ENCODE assay signal across 9 mouse cellular contexts in genomic region chr19:10019214-10019760, GRCm38 (mm10). TPM values are rescaled to one million over a fixed set of nuclear protein-coding genes. Genes with fewer than 3 reads are reported as not detected.
A peak's percentile ranks its signal among the peaks of the same experiment; 100 is the strongest.
DNase-seq lines count a peak whose midpoint lies in the region; ATAC-seq and TF ChIP-seq lines count a peak whose summit lies in the region.
"Had no signal": no experiment of that assay in that cellular context is flagged by ENCODE, and none has a peak within 500 bp of the region (broad histone marks: within the 10 kb centered on the region; RNA-seq: fewer than 3 reads in every experiment).

No protein-coding gene starts in this region.

- TF ChIP-seq CTCF in lung, adult 2 months (IDR thresholded peaks at IDR 0.05; ENCODE audit: insufficient read depth, low read length): no peak

- no peak for DNase-seq in lung, adult 2 months
- no peak for DNase-seq in lung, postnatal 25 days (ENCODE audit: low spot score)
- no peak for DNase-seq in cerebellum, postnatal 25 days
- DNase-seq in urinary bladder, adult 2 months (ENCODE audit: low spot score): no peak
- DNase-seq in adipocyte (ENCODE audit: low spot score): no peak

- TF ChIP-seq POLR2A in lung, adult 2 months (IDR thresholded peaks at IDR 0.05; ENCODE audit: borderline replicate concordance, extremely low read depth, low read depth, low read length): no peak

- H3K4me1 ChIP-seq in lung, adult 2 months (ENCODE audit: control insufficient read depth, insufficient read depth, low read length): peaks cover 6% of the 10 kb centered on the region
- peaks cover 21% of the 10 kb centered on the region for H3K4me1 ChIP-seq in forebrain, embryonic 12.5 days
- H3K4me1 ChIP-seq in limb, embryonic 12.5 days (replicated peaks): peaks cover 61% of the 10 kb centered on the region
- H3K4me1 ChIP-seq in neural tube, embryonic 15.5 days: peaks cover 31% of the 10 kb centered on the region

- H3K9ac ChIP-seq in forebrain, embryonic 12.5 days: no peak overlapping the region
- H3K9ac ChIP-seq in limb, embryonic 12.5 days (replicated peaks): peak overlapping the region; percentile 72
- H3K9ac ChIP-seq in neural tube, embryonic 15.5 days (replicated peaks): 0 out of 2 replicates have a peak overlapping the region, but pooled peaks have one; percentile 32

- H3K4me2 ChIP-seq in forebrain, embryonic 12.5 days: peak overlapping the region; percentile 91
- peak overlapping the region; percentile 92 for H3K4me2 ChIP-seq in limb, embryonic 12.5 days
- peak overlapping the region; percentile 89 for H3K4me2 ChIP-seq in neural tube, embryonic 15.5 days

- peak overlapping the region; percentile 54 for H3K4me3 ChIP-seq in lung, adult 2 months (replicated peaks; ENCODE audit: extremely low read depth, low read depth, low read length)
- peak overlapping the region; percentile 48; the same call in 1 of the 2 replicates for H3K4me3 ChIP-seq in forebrain, embryonic 12.5 days (replicated peaks)
- peak overlapping the region; percentile 62 for H3K4me3 ChIP-seq in limb, embryonic 12.5 days (replicated peaks)
- peak overlapping the region; percentile 57 for H3K4me3 ChIP-seq in neural tube, embryonic 15.5 days (replicated peaks)

- ATAC-seq in forebrain, embryonic 12.5 days (ENCODE audit: low FRiP score): no peak
- no peak for ATAC-seq in limb, embryonic 12.5 days (ENCODE audit: insufficient number of reproducible peaks, insufficient read depth, low FRiP score, low TSS enrichment, low read depth)
- no peak for ATAC-seq in neural tube, embryonic 15.5 days (ENCODE audit: low FRiP score)
- ATAC-seq: Patski had no signal

- WGBS in lung, adult 2 months: 66% methylated on average over 4 of the region's 4 CpGs
- 71% methylated on average over 4 of the region's 4 CpGs for WGBS in forebrain, embryonic 12.5 days
- WGBS in limb, embryonic 12.5 days: 56% methylated on average over 4 of the region's 4 CpGs
- WGBS in neural tube, embryonic 15.5 days: 72% methylated on average over 4 of the region's 4 CpGs

- H3K36me3 ChIP-seq in forebrain, embryonic 12.5 days (replicated peaks): no peaks in the 10 kb centered on the region
- no peaks in the 10 kb centered on the region for H3K36me3 ChIP-seq in limb, embryonic 12.5 days
- H3K36me3 ChIP-seq in neural tube, embryonic 15.5 days: no peaks in the 10 kb centered on the region

- H3K27ac ChIP-seq in forebrain, embryonic 12.5 days: no peak overlapping the region
- no peak overlapping the region for H3K27ac ChIP-seq in limb, embryonic 12.5 days
- no peak overlapping the region for H3K27ac ChIP-seq in neural tube, embryonic 15.5 days (replicated peaks)

- no peaks in the 10 kb centered on the region for H3K9me3 ChIP-seq in forebrain, embryonic 12.5 days
- H3K9me3 ChIP-seq in limb, embryonic 12.5 days: no peaks in the 10 kb centered on the region
- no peaks in the 10 kb centered on the region for H3K9me3 ChIP-seq in neural tube, embryonic 15.5 days (replicated peaks)

- peaks cover 12% of the 10 kb centered on the region; the same call in 1 of the 2 replicates for H3K27me3 ChIP-seq in forebrain, embryonic 12.5 days
- no peaks in the 10 kb centered on the region for H3K27me3 ChIP-seq in limb, embryonic 12.5 days
- H3K27me3 ChIP-seq in neural tube, embryonic 15.5 days (replicated peaks): no peaks in the 10 kb centered on the region
- H3K27me3 ChIP-seq: Patski had no signal

RNA-seq across cellular contexts. Expression of gene Rab3il1, which starts 17.8 kb away (rescaled TPM):
- polyA plus RNA-seq in lung, adult 2 months (2012; rRNA removed): 10.5 and 13.8 TPM in 2 replicates
- 19.0 and 22.7 TPM in 2 replicates for polyA plus RNA-seq in forebrain, embryonic 12.5 days (2016; fragmentation: Nextera tagmentation; extraction: Ambion mirVana)
- polyA plus RNA-seq in limb, embryonic 12.5 days (2016; fragmentation: Nextera tagmentation; extraction: Ambion mirVana): 32.0 and 35.8 TPM in 2 replicates
- polyA plus RNA-seq in neural tube, embryonic 15.5 days (2015; fragmentation: Nextera tagmentation; extraction: Ambion mirVana): 21.4 and 22.5 TPM in 2 replicates
- polyA plus RNA-seq in urinary bladder, adult 2 months (2012; rRNA removed): 22.0 and 23.6 TPM in 2 replicates

RNA-seq across cellular contexts. Expression of gene Best1, which starts 17.9 kb away (rescaled TPM):
- polyA plus RNA-seq in lung, adult 2 months (2012; rRNA removed): 2.3 and 3.1 TPM in 2 replicates
- polyA plus RNA-seq in forebrain, embryonic 12.5 days (2016; fragmentation: Nextera tagmentation; extraction: Ambion mirVana): 1.1 and 1.4 TPM in 2 replicates
- polyA plus RNA-seq in limb, embryonic 12.5 days (2016; fragmentation: Nextera tagmentation; extraction: Ambion mirVana): 2.2 and 2.3 TPM in 2 replicates
- polyA plus RNA-seq in neural tube, embryonic 15.5 days (2015; fragmentation: Nextera tagmentation; extraction: Ambion mirVana): 2.1 and 2.3 TPM in 2 replicates
- 3.8 and 4.2 TPM in 2 replicates for polyA plus RNA-seq in urinary bladder, adult 2 months (2012; rRNA removed)
- polyA plus RNA-seq: Patski had no signal

RNA-seq across cellular contexts. Expression of gene Fads3, which starts 22.1 kb away (rescaled TPM):
- 283 and 341 TPM in 2 replicates for polyA plus RNA-seq in lung, adult 2 months (2012; rRNA removed)
- 5.6 and 7.4 TPM in 2 replicates for polyA plus RNA-seq in forebrain, embryonic 12.5 days (2016; fragmentation: Nextera tagmentation; extraction: Ambion mirVana)
- 5.8 and 5.9 TPM in 2 replicates for polyA plus RNA-seq in limb, embryonic 12.5 days (2016; fragmentation: Nextera tagmentation; extraction: Ambion mirVana)
- 30.3 and 32.3 TPM in 2 replicates for polyA plus RNA-seq in neural tube, embryonic 15.5 days (2015; fragmentation: Nextera tagmentation; extraction: Ambion mirVana)
- 38.6 and 41.9 TPM in 2 replicates for polyA plus RNA-seq in urinary bladder, adult 2 months (2012; rRNA removed)

RNA-seq across cellular contexts. Expression of gene Fth1, which starts 38.9 kb away (rescaled TPM):
- polyA plus RNA-seq in lung, adult 2 months (2012; rRNA removed): 4,642 and 7,955 TPM in 2 replicates
- polyA plus RNA-seq in forebrain, embryonic 12.5 days (2016; fragmentation: Nextera tagmentation; extraction: Ambion mirVana): 1,239 and 1,358 TPM in 2 replicates
- 1,334 and 1,385 TPM in 2 replicates for polyA plus RNA-seq in limb, embryonic 12.5 days (2016; fragmentation: Nextera tagmentation; extraction: Ambion mirVana)
- 1,798 and 1,858 TPM in 2 replicates for polyA plus RNA-seq in neural tube, embryonic 15.5 days (2015; fragmentation: Nextera tagmentation; extraction: Ambion mirVana)
- 2,402 and 3,491 TPM in 2 replicates for polyA plus RNA-seq in urinary bladder, adult 2 months (2012; rRNA removed)
